Mouse (Mus musculus): ENCODE measurements around the gene Hspb7. TPM values are rescaled to one million over a fixed set of nuclear protein-coding genes. Genes with fewer than 3 reads are reported as not detected.
A peak's percentile ranks its signal among the peaks of the same experiment; 100 is the strongest.

The Hspb7 gene
- polyA plus RNA-seq, 1 experiment from 2014 or later, result 3.8 TPM

GRCm38 (mm10) chr4:141389366-141390150 lies 31.0 kb upstream of the Hspb7 start:
- H3K27ac ChIP-seq (ENCODE audit: low read depth), result no peak overlapping the region
- 73% methylated on average over 18 of the region's 18 CpGs for WGBS

GRCm38 (mm10) chr4:141391293-141391692 lies 29.3 kb upstream of the Hspb7 start:
- H3K9me3 ChIP-seq (ENCODE audit: control insufficient read depth, low read length), result no peaks in the 10 kb centered on the region
- 81% methylated on average over 12 of the region's 12 CpGs for WGBS
- H3K4me3 ChIP-seq (ENCODE audit: low read depth, low read length), result no peak overlapping the region
- H3K27me3 ChIP-seq (replicated peaks; ENCODE audit: control insufficient read depth, insufficient read depth, low read length), result no peaks in the 10 kb centered on the region
- H3K27ac ChIP-seq (ENCODE audit: low read depth), result no peak overlapping the region
- no peak overlapping the region for H3K9ac ChIP-seq (ENCODE audit: low read length)
- peaks cover 5% of the 10 kb centered on the region; the same call in 1 of the 2 replicates for H3K4me1 ChIP-seq (replicated peaks; ENCODE audit: control insufficient read depth, insufficient read depth, low read length)
- no peak for ATAC-seq (replicated peaks; ENCODE audit: low FRiP score, low TSS enrichment, low read depth)
- no peaks in the 10 kb centered on the region for H3K36me3 ChIP-seq (ENCODE audit: control insufficient read depth, insufficient read depth, low read length)
- H3K4me2 ChIP-seq (ENCODE audit: low read length), result no peak overlapping the region
- DNase-seq (ENCODE audit: low spot score), result no peak

More at GRCm38 (mm10) chr4:141389366-141390150, 31.0 kb upstream of the Hspb7 start:
- H3K4me2 ChIP-seq (ENCODE audit: low read length), result no peak overlapping the region
- peaks cover 2% of the 10 kb centered on the region; the same call in 1 of the 2 replicates for H3K27me3 ChIP-seq (replicated peaks; ENCODE audit: control insufficient read depth, insufficient read depth, low read length)
- no peaks in the 10 kb centered on the region for H3K36me3 ChIP-seq (ENCODE audit: control insufficient read depth, insufficient read depth, low read length)
- H3K9ac ChIP-seq (ENCODE audit: low read length), result no peak overlapping the region
- no peak overlapping the region for H3K4me3 ChIP-seq (ENCODE audit: low read depth, low read length)
- DNase-seq (ENCODE audit: low spot score), result no peak
- no peak for ATAC-seq (replicated peaks; ENCODE audit: low FRiP score, low TSS enrichment, low read depth)
- H3K4me1 ChIP-seq (replicated peaks; ENCODE audit: control insufficient read depth, insufficient read depth, low read length), result peaks cover under 1% of the 10 kb centered on the region; the same call in 1 of the 2 replicates
- H3K9me3 ChIP-seq (ENCODE audit: control insufficient read depth, low read length), result no peaks in the 10 kb centered on the region

- no peaks in the 10 kb centered on the region for H3K36me3 ChIP-seq (ENCODE audit: control insufficient read depth, insufficient read depth, low read length)
- H3K4me1 ChIP-seq (replicated peaks; ENCODE audit: control insufficient read depth, insufficient read depth, low read length), result peaks cover 5% of the 10 kb centered on the region; the same call in 1 of the 2 replicates
- DNase-seq (ENCODE audit: low spot score), result no peak
- WGBS, result 13% methylated on average over 16 of the region's 16 CpGs
- no peak for ATAC-seq (replicated peaks; ENCODE audit: low FRiP score, low TSS enrichment, low read depth)
- H3K4me3 ChIP-seq (ENCODE audit: low read depth, low read length), result no peak overlapping the region
- peak overlapping the region; percentile 36 for H3K4me2 ChIP-seq (ENCODE audit: low read length)
- H3K27me3 ChIP-seq (replicated peaks; ENCODE audit: control insufficient read depth, insufficient read depth, low read length), result no peaks in the 10 kb centered on the region
- H3K27ac ChIP-seq (ENCODE audit: low read depth), result no peak overlapping the region
- 0 out of 2 replicates have a peak overlapping the region, but pooled peaks have one; percentile 2 for H3K9ac ChIP-seq (ENCODE audit: low read length)
- H3K9me3 ChIP-seq (ENCODE audit: control insufficient read depth, low read length), result no peaks in the 10 kb centered on the region
These were observed 25.8 kb upstream of the Hspb7 start for GRCm38 (mm10) chr4:141394751-141395150.

- 72% methylated on average over 12 of the region's 12 CpGs for WGBS
- DNase-seq (ENCODE audit: low spot score), result no peak
- H3K36me3 ChIP-seq (ENCODE audit: control insufficient read depth, insufficient read depth, low read length), result no peaks in the 10 kb centered on the region
- H3K4me1 ChIP-seq (replicated peaks; ENCODE audit: control insufficient read depth, insufficient read depth, low read length), result peaks cover 5% of the 10 kb centered on the region; the same call in 1 of the 2 replicates
- H3K4me3 ChIP-seq (ENCODE audit: low read depth, low read length), result no peak overlapping the region
- H3K9ac ChIP-seq (ENCODE audit: low read length), result no peak overlapping the region
- no peak for ATAC-seq (replicated peaks; ENCODE audit: low FRiP score, low TSS enrichment, low read depth)
- H3K27me3 ChIP-seq (replicated peaks; ENCODE audit: control insufficient read depth, insufficient read depth, low read length), result no peaks in the 10 kb centered on the region
- H3K27ac ChIP-seq (ENCODE audit: low read depth), result no peak overlapping the region
- H3K4me2 ChIP-seq (ENCODE audit: low read length), result no peak overlapping the region
- no peaks in the 10 kb centered on the region for H3K9me3 ChIP-seq (ENCODE audit: control insufficient read depth, low read length)
These were observed 22.7 kb upstream of the Hspb7 start for GRCm38 (mm10) chr4:141397861-141398260.

- DNase-seq (ENCODE audit: low spot score), result no peak
- Histone ChIP-seq H3K4me3 (ENCODE audit: low read depth, low read length) (no peak within 1 kb of the TSS), H3K36me3 (ENCODE audit: control insufficient read depth, insufficient read depth, low read length) (no peaks in the 10 kb centered on the region), H3K4me1 (replicated peaks; ENCODE audit: control insufficient read depth, insufficient read depth, low read length) (peaks cover 5% of the 10 kb centered on the region; the same call in 1 of the 2 replicates), H3K27ac (ENCODE audit: low read depth) (no peak within 1 kb of the TSS), H3K9me3 (ENCODE audit: control insufficient read depth, low read length) (no peaks in the 10 kb centered on the region), H3K27me3 (replicated peaks; ENCODE audit: control insufficient read depth, insufficient read depth, low read length) (no peaks in the 10 kb centered on the region), H3K4me2 (ENCODE audit: low read length) (no peak within 1 kb of the TSS), H3K9ac (ENCODE audit: low read length) (no peak within 1 kb of the TSS)
- 57% methylated on average over 12 of the region's 12 CpGs for WGBS
- ATAC-seq (replicated peaks; ENCODE audit: low FRiP score, low TSS enrichment, low read depth), result no peak
These were observed 22.0 kb upstream of the Hspb7 start, which contains the start of gene Clcnka for GRCm38 (mm10) chr4:141398545-141398944. Clcnka (minus strand) TSS chr4:141398724.

DNA sequence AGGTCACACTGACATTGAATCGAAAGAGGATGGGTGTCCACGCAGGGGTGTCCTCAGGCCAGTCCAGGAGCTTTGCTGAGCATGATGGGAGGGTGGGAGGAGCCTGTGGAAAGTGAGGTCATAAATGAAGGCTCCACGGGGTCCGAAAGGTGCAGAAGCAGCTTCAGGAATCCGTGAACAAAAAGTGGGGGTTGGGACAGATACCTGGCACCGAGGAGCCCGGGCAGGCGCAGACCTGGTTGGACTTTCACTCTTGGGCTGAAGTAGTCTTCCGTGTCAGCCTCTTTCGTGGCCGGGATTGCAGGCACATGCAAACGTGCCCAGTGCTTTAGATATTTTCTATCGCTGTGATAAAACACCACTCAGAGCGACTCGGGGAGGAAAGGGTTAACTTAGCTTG lies 20.4 kb upstream of the Hspb7 start:
- DNase-seq (ENCODE audit: low spot score) (no peak), ATAC-seq (replicated peaks; ENCODE audit: low FRiP score, low TSS enrichment, low read depth) (no peak)
- no peaks in the 10 kb centered on the region for H3K27me3 ChIP-seq (replicated peaks; ENCODE audit: control insufficient read depth, insufficient read depth, low read length)
- no peak overlapping the region for H3K4me2 ChIP-seq (ENCODE audit: low read length)
- H3K4me3 ChIP-seq (ENCODE audit: low read depth, low read length), result no peak overlapping the region
- H3K36me3 ChIP-seq (ENCODE audit: control insufficient read depth, insufficient read depth, low read length), result no peaks in the 10 kb centered on the region
- peaks cover 5% of the 10 kb centered on the region; the same call in 1 of the 2 replicates for H3K4me1 ChIP-seq (replicated peaks; ENCODE audit: control insufficient read depth, insufficient read depth, low read length)
- WGBS, result 84% methylated on average over 15 of the region's 15 CpGs
- no peaks in the 10 kb centered on the region for H3K9me3 ChIP-seq (ENCODE audit: control insufficient read depth, low read length)
- no peak overlapping the region for H3K27ac ChIP-seq (ENCODE audit: low read depth)
- no peak overlapping the region for H3K9ac ChIP-seq (ENCODE audit: low read length)

- Histone ChIP-seq H3K27ac (ENCODE audit: low read depth) (no peak overlapping the region), H3K9me3 (ENCODE audit: control insufficient read depth, low read length) (no peaks in the 10 kb centered on the region), H3K27me3 (replicated peaks; ENCODE audit: control insufficient read depth, insufficient read depth, low read length) (no peaks in the 10 kb centered on the region), H3K36me3 (ENCODE audit: control insufficient read depth, insufficient read depth, low read length) (no peaks in the 10 kb centered on the region), H3K4me3 (ENCODE audit: low read depth, low read length) (0 out of 2 replicates have a peak overlapping the region, but pooled peaks have one; percentile 11), H3K9ac (ENCODE audit: low read length) (peak overlapping the region; percentile 35), H3K4me2 (ENCODE audit: low read length) (peak overlapping the region; percentile 46), H3K4me1 (replicated peaks; ENCODE audit: control insufficient read depth, insufficient read depth, low read length) (peaks cover 11% of the 10 kb centered on the region; the same call in 1 of the 2 replicates)
- DNase-seq (ENCODE audit: low spot score) (peak; percentile 99), ATAC-seq (replicated peaks; ENCODE audit: low FRiP score, low TSS enrichment, low read depth) (peak; percentile 73)
- 7% methylated on average over 15 of the region's 15 CpGs for WGBS
These were observed 15.9 kb upstream of the Hspb7 start for GRCm38 (mm10) chr4:141404518-141405313.

DNA sequence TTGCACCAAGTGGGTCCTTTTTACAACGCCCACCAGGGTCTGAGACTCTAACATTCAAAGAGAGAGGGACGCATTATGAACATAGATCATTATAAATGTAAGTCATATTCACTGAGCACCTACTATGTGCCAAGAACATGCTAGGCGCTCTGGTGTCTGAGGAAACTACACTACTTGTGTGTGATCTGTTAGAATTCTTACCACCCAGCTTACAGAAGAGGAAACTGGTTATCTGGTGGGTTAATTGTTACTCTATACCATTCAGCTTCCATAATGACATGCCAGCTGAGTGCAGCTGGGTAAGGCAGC lies 15.3 kb upstream of the Hspb7 start:
- Histone ChIP-seq H3K9ac (ENCODE audit: low read length) (no peak overlapping the region), H3K27ac (ENCODE audit: low read depth) (no peak overlapping the region), H3K4me2 (ENCODE audit: low read length) (no peak overlapping the region), H3K4me3 (ENCODE audit: low read depth, low read length) (no peak overlapping the region), H3K9me3 (ENCODE audit: control insufficient read depth, low read length) (no peaks in the 10 kb centered on the region), H3K27me3 (replicated peaks; ENCODE audit: control insufficient read depth, insufficient read depth, low read length) (no peaks in the 10 kb centered on the region), H3K36me3 (ENCODE audit: control insufficient read depth, insufficient read depth, low read length) (no peaks in the 10 kb centered on the region), H3K4me1 (replicated peaks; ENCODE audit: control insufficient read depth, insufficient read depth, low read length) (peaks cover 11% of the 10 kb centered on the region; the same call in 1 of the 2 replicates)
- WGBS, result 81% methylated on average over 3 of the region's 3 CpGs
- ATAC-seq (replicated peaks; ENCODE audit: low FRiP score, low TSS enrichment, low read depth) (no peak), DNase-seq (ENCODE audit: low spot score) (no peak)
